Mouse (Mus musculus) midbrain, embryonic 11.5 days (tissue): Measurements from ENCODE around the gene Krtap9-3. TPM values are rescaled to one million over a fixed set of nuclear protein-coding genes. Genes with fewer than 3 reads are reported as not detected.
A peak's percentile ranks its signal among the peaks of the same experiment; 100 is the strongest.
"Not testable (repeated sequence)": the region's sequence is repeated elsewhere in the genome, so short reads cannot be mapped to it uniquely, and the experiment has no call there.

ENCODE experiments used
- ATAC-seq: fragments of 200-750 bp; cut with Nextera tagmentation; 2 replicates; pipeline ENCODE4 v1.8.0; 2017; ENCODE audit warnings: moderate TSS enrichment, moderate library complexity; ENCODE audit not compliant: low FRiP score
- DNase-seq: peaks from one replicate; pipeline ENCODE4 v3.0.0; 2015; ENCODE audit warnings: low spot score; ENCODE audit errors: missing footprints
- H3K27ac ChIP-seq: fragments of 300-500 bp; sonication (generic); 2 replicates; pipeline ENCODE4 v1.5.1; 2014; ENCODE audit warnings: low read depth, low read length
- H3K27me3 ChIP-seq: fragments of 300-500 bp; sonication (generic); 2 replicates; pipeline ENCODE4 v1.6.1; 2014; ENCODE audit warnings: mild to moderate bottlenecking, low read length, moderate library complexity, mixed read lengths; ENCODE audit not compliant: control insufficient read depth, insufficient read depth
- H3K36me3 ChIP-seq: fragments of 300-500 bp; sonication (generic); 2 replicates; pipeline ENCODE4 v1.6.1; 2014; ENCODE audit warnings: mild to moderate bottlenecking, low read length, moderate library complexity, mixed read lengths; ENCODE audit not compliant: control insufficient read depth, insufficient read depth
- H3K4me1 ChIP-seq: fragments of 300-500 bp; sonication (generic); 2 replicates; pipeline ENCODE4 v1.6.1; 2014; ENCODE audit warnings: low read length; ENCODE audit not compliant: control insufficient read depth, insufficient read depth
- H3K4me2 ChIP-seq: fragments of 300-500 bp; sonication (generic); 2 replicates; pipeline ENCODE4 v1.6.1; 2014; ENCODE audit warnings: mild to moderate bottlenecking, moderate library complexity
- H3K4me3 ChIP-seq: fragments of 300-500 bp; sonication (generic); 2 replicates; pipeline ENCODE4 v1.5.1; 2014; ENCODE audit warnings: low read depth, low read length
- H3K9ac ChIP-seq: fragments of 300-500 bp; sonication (generic); 2 replicates; pipeline ENCODE4 v1.6.1; 2014; ENCODE audit warnings: low read length
- H3K9me3 ChIP-seq: fragments of 300-500 bp; sonication (generic); 2 replicates; pipeline ENCODE4 v1.6.1; 2016; ENCODE audit warnings: low read length; ENCODE audit not compliant: control insufficient read depth
- WGBS: fragments of 180-500 bp; shearing (Covaris S2); extraction: QIAGEN DNeasy Blood & Tissue Kit; methylation state at CpG from one replicate; pipeline ENCODE4 v1.1.7; 2014; 5-methylcytosine and 5-hydroxymethylcytosine counted together
- polyA plus RNA-seq: library from polyadenylated mRNA; unstranded; fragments of >200 nt; fragmentation: Nextera tagmentation; extraction: Ambion mirVana; gene quantifications from 2 replicates; pipeline ENCODE4 v1.2.1, GENCODE M21; 2014

Gene Krtap9-3
- not detected in 2 replicates for polyA plus RNA-seq

GRCm38 (mm10) chr11:99597742-99598141 is at the start of gene Krtap9-3:
TSS of gene Krtap9-3 (minus strand) at chr11:99598105.
- H3K36me3 ChIP-seq, H3K4me3 ChIP-seq, DNase-seq, H3K9me3 ChIP-seq, ATAC-seq, H3K9ac ChIP-seq, H3K4me1 ChIP-seq, H3K27me3 ChIP-seq, H3K27ac ChIP-seq, H3K4me2 ChIP-seq: not testable (repeated sequence)
- WGBS: 87% methylated on average over 6 of the region's 6 CpGs

- Histone ChIP-seq H3K9ac (no peak overlapping the region), H3K4me2 (no peak overlapping the region), H3K9me3 (no peaks in the 10 kb centered on the region), H3K36me3 (no peaks in the 10 kb centered on the region), H3K4me3 (no peak overlapping the region), H3K27ac (no peak overlapping the region), H3K27me3 (no peaks in the 10 kb centered on the region), H3K4me1 (no peaks in the 10 kb centered on the region)
- 92% methylated on average over 15 of the region's 15 CpGs for WGBS
- no peak for DNase-seq
- ATAC-seq: no peak
Measured at GRCm38 (mm10) chr11:99646444-99646843, 48.5 kb upstream of the Krtap9-3 start.

- ATAC-seq (no peak), DNase-seq (no peak)
- no peak overlapping the region for H3K27ac ChIP-seq
- 86% methylated on average over 3 of the region's 3 CpGs for WGBS
- H3K27me3 ChIP-seq: no peaks in the 10 kb centered on the region
- no peak overlapping the region for H3K4me3 ChIP-seq
- no peaks in the 10 kb centered on the region for H3K36me3 ChIP-seq
- no peaks in the 10 kb centered on the region for H3K9me3 ChIP-seq
- no peak overlapping the region for H3K4me2 ChIP-seq
- no peaks in the 10 kb centered on the region for H3K4me1 ChIP-seq
- H3K9ac ChIP-seq: no peak overlapping the region
Measured at GRCm38 (mm10) chr11:99644351-99644750, 46.4 kb upstream of the Krtap9-3 start.

GRCm38 (mm10) chr11:99643635-99644139 is 45.8 kb upstream of the Krtap9-3 start, which contains the start of gene Krtap4-7:
TSS of gene Krtap4-7 (minus strand) at chr11:99644089.
- ATAC-seq: not testable (repeated sequence)

DNA sequence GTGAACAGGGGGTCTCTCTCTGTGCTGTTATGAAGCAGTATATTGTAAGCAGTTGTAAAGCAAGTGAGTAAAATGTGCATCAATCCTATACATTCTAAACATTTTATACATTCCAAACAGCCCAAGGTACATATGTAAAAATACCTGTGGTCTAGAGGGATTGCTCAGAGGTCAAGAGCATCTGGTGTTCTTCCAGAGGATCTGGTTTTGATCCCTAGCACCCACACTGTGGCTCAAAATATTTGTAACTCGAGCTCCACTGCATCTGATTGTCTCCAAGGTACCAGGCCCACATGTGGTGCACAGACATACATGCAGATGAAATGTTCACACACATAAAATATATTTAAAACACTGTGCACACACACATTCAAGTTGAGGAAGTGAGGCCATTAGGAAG is 43.0 kb upstream of the Krtap9-3 start:
- Histone ChIP-seq H3K9ac (no peak overlapping the region), H3K4me2 (no peak overlapping the region), H3K4me1 (no peaks in the 10 kb centered on the region), H3K27ac (no peak overlapping the region), H3K4me3 (no peak overlapping the region), H3K9me3 (no peaks in the 10 kb centered on the region), H3K36me3 (no peaks in the 10 kb centered on the region), H3K27me3 (no peaks in the 10 kb centered on the region)
- ATAC-seq (no peak), DNase-seq (no peak)
- 61% methylated on average over 1 of the region's 1 CpGs for WGBS

More at GRCm38 (mm10) chr11:99643635-99644139, 45.8 kb upstream of the Krtap9-3 start, which contains the start of gene Krtap4-7:
- not testable (repeated sequence) for DNase-seq, H3K9me3 ChIP-seq, H3K9ac ChIP-seq, H3K27me3 ChIP-seq, H3K36me3 ChIP-seq, H3K4me1 ChIP-seq, H3K4me2 ChIP-seq, H3K27ac ChIP-seq, H3K4me3 ChIP-seq
- WGBS: 84% methylated on average over 9 of the region's 9 CpGs

GRCm38 (mm10) chr11:99637086-99637485 is 39.2 kb upstream of the Krtap9-3 start:
- WGBS: 92% methylated on average over 1 of the region's 1 CpGs
- ATAC-seq (no peak), DNase-seq (no peak)
- no peak overlapping the region for H3K4me2 ChIP-seq
- H3K27ac ChIP-seq: no peak overlapping the region
- H3K27me3 ChIP-seq: no peaks in the 10 kb centered on the region
- H3K4me1 ChIP-seq: no peaks in the 10 kb centered on the region
- H3K4me3 ChIP-seq: no peak overlapping the region
- no peaks in the 10 kb centered on the region for H3K36me3 ChIP-seq
- H3K9me3 ChIP-seq: no peaks in the 10 kb centered on the region
- no peak overlapping the region for H3K9ac ChIP-seq

GRCm38 (mm10) chr11:99634653-99635134 is 36.8 kb upstream of the Krtap9-3 start, which contains the start of gene Krtap4-2:
TSS of gene Krtap4-2 (minus strand) at chr11:99635084.
- Histone ChIP-seq H3K9me3 (no peaks in the 10 kb centered on the region), H3K4me2 (no peak within 1 kb of the TSS), H3K9ac (no peak within 1 kb of the TSS), H3K4me1 (no peaks in the 10 kb centered on the region), H3K27ac (no peak within 1 kb of the TSS), H3K36me3 (no peaks in the 10 kb centered on the region), H3K4me3 (no peak within 1 kb of the TSS), H3K27me3 (no peaks in the 10 kb centered on the region)
- DNase-seq (peak; percentile 88), ATAC-seq (no peak)
- WGBS: 41% methylated on average over 8 of the region's 8 CpGs

- WGBS: 79% methylated on average over 2 of the region's 2 CpGs
- H3K36me3 ChIP-seq: no peaks in the 10 kb centered on the region
- ATAC-seq: no peak
Measured at GRCm38 (mm10) chr11:99633293-99633692, 35.4 kb upstream of the Krtap9-3 start.

DNA sequence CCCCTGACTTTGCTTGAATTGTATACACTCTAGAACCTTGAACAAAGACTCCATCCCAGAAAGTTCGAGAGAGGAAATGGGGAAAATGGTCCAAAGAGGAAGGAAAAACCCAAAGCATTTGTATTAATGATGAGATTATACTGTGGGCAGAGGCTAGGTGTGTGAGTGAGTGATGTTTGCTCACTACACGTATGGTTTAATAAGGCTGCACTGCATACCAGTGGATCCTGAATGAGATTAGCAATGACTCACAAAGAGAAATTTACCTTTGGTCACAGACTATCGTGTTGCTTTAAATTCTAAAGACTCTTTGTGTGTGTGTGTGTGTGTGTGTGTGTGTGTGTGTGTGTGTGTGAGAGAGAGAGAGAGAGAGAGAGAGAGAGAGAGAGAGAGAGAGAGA is 33.0 kb upstream of the Krtap9-3 start:
- H3K9ac ChIP-seq: no peak overlapping the region
- H3K4me2 ChIP-seq: no peak overlapping the region
- H3K4me1 ChIP-seq: no peaks in the 10 kb centered on the region
- no peak for DNase-seq
- no peak overlapping the region for H3K27ac ChIP-seq
- WGBS: 75% methylated on average over 3 of the region's 3 CpGs
- no peaks in the 10 kb centered on the region for H3K9me3 ChIP-seq
- no peak overlapping the region for H3K4me3 ChIP-seq
- no peak for ATAC-seq
- no peaks in the 10 kb centered on the region for H3K36me3 ChIP-seq
- H3K27me3 ChIP-seq: no peaks in the 10 kb centered on the region

More at GRCm38 (mm10) chr11:99633293-99633692, 35.4 kb upstream of the Krtap9-3 start:
- Histone ChIP-seq H3K27me3 (no peaks in the 10 kb centered on the region), H3K4me3 (no peak overlapping the region), H3K9ac (no peak overlapping the region), H3K4me2 (no peak overlapping the region), H3K9me3 (no peaks in the 10 kb centered on the region), H3K4me1 (no peaks in the 10 kb centered on the region), H3K27ac (no peak overlapping the region)
- no peak for DNase-seq
